Mouse (Mus musculus): ENCODE measurements around the gene H1foo. TPM values are rescaled to one million over a fixed set of nuclear protein-coding genes. Genes with fewer than 3 reads are reported as not detected.

The H1foo gene
- polyA plus RNA-seq, 1 experiment from 2014 or later = not detected

- Histone ChIP-seq H3K27ac (ENCODE audit: poor library complexity, severe bottlenecking) (no peak overlapping the region), H3K4me1 (replicated peaks) (peaks cover 81% of the 10 kb centered on the region), H3K36me3 (no peaks in the 10 kb centered on the region), H3K4me3 (peak overlapping the region; percentile 4; the same call in 1 of the 2 replicates), H3K9ac (peak overlapping the region; percentile 44; the same call in 1 of the 2 replicates), H3K27me3 (replicated peaks) (no peaks in the 10 kb centered on the region), H3K9me3 (replicated peaks) (no peaks in the 10 kb centered on the region), H3K4me2 (peak overlapping the region; percentile 75)
- 64% methylated on average over 9 of the region's 9 CpGs for WGBS
- ATAC-seq (ENCODE audit: insufficient number of reproducible peaks, low FRiP score) = no peak
These were observed 42.5 kb downstream of the H1foo start for GRCm38 (mm10) chr6:115987096-115987747.

GRCm38 (mm10) chr6:115989032-115989431 is 44.3 kb downstream of the H1foo start:
- 73% methylated on average over 5 of the region's 5 CpGs for WGBS
- peaks cover 79% of the 10 kb centered on the region for H3K4me1 ChIP-seq (replicated peaks)

GRCm38 (mm10) chr6:115989607-115990006 is 44.9 kb downstream of the H1foo start:
- no peak overlapping the region for H3K27ac ChIP-seq (ENCODE audit: poor library complexity, severe bottlenecking)
- peak overlapping the region; percentile 82 for H3K9ac ChIP-seq
- no peaks in the 10 kb centered on the region for H3K36me3 ChIP-seq
- peaks cover 78% of the 10 kb centered on the region for H3K4me1 ChIP-seq (replicated peaks)
- peak overlapping the region; percentile 58 for H3K4me3 ChIP-seq
- WGBS = 76% methylated on average over 4 of the region's 4 CpGs
- peaks cover 4% of the 10 kb centered on the region for H3K9me3 ChIP-seq (replicated peaks)
- H3K4me2 ChIP-seq = peak overlapping the region; percentile 75
- no peak for ATAC-seq (ENCODE audit: insufficient number of reproducible peaks, low FRiP score)
- H3K27me3 ChIP-seq (replicated peaks) = peaks cover 20% of the 10 kb centered on the region

More at GRCm38 (mm10) chr6:115989032-115989431, 44.3 kb downstream of the H1foo start:
- no peak overlapping the region for H3K27ac ChIP-seq (ENCODE audit: poor library complexity, severe bottlenecking)
- no peaks in the 10 kb centered on the region for H3K9me3 ChIP-seq (replicated peaks)
- no peak for ATAC-seq (ENCODE audit: insufficient number of reproducible peaks, low FRiP score)
- H3K4me3 ChIP-seq = peak overlapping the region; percentile 58
- peak overlapping the region; percentile 82 for H3K9ac ChIP-seq
- peak overlapping the region; percentile 75 for H3K4me2 ChIP-seq
- H3K36me3 ChIP-seq = no peaks in the 10 kb centered on the region
- peaks cover 15% of the 10 kb centered on the region for H3K27me3 ChIP-seq (replicated peaks)

DNA sequence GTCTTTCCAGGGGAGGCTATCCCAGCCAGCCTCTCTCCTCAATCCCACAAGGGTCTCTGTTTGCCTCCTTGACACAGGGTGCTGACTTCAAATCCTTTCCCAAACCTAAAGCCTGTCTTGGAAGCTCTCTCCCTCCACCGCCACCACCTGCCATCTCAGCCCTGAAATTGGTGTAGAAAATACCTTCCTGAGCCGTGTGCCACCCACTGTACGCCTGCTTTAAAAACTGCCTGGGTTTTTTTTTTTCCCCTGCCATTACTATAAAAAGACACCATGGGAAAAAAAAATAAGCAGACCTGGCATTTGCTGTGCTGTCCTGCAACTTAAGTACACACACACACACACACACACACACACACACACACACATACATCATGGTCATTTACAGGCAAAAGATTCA is 45.3 kb downstream of the H1foo start:
- ATAC-seq (ENCODE audit: insufficient number of reproducible peaks, low FRiP score) = no peak
- peak overlapping the region; percentile 75 for H3K4me2 ChIP-seq
- peaks cover 23% of the 10 kb centered on the region for H3K27me3 ChIP-seq (replicated peaks)
- peak overlapping the region; percentile 82 for H3K9ac ChIP-seq
- peaks cover 9% of the 10 kb centered on the region for H3K9me3 ChIP-seq (replicated peaks)
- no peak overlapping the region for H3K27ac ChIP-seq (ENCODE audit: poor library complexity, severe bottlenecking)
- H3K4me3 ChIP-seq = peak overlapping the region; percentile 58
- H3K36me3 ChIP-seq = no peaks in the 10 kb centered on the region
- 67% methylated on average over 3 of the region's 3 CpGs for WGBS
- peaks cover 74% of the 10 kb centered on the region for H3K4me1 ChIP-seq (replicated peaks)

DNA sequence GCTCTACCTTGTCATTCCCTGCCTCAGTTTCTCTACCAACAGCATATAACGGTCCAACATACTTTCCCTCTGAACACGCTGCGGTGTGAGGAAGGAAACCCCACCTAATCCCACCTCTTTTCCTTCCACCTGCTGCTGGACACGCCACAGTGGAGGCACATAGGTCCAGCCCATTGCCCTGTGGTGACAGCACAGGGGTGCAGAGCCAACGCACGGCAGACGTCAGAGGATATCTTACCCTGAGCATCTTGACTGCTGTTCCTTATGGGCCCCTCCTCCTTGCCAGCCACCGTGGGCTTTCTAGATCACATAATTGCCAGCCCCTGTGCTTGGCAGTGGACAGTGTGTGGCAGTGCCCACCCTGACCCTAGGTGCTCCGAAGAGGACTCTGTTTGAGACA is 45.7 kb downstream of the H1foo start:
- peak overlapping the region; percentile 58 for H3K4me3 ChIP-seq
- peaks cover 69% of the 10 kb centered on the region for H3K4me1 ChIP-seq (replicated peaks)
- no peak overlapping the region for H3K27ac ChIP-seq (ENCODE audit: poor library complexity, severe bottlenecking)
- peaks cover 12% of the 10 kb centered on the region for H3K9me3 ChIP-seq (replicated peaks)
- peak overlapping the region; percentile 75 for H3K4me2 ChIP-seq
- no peaks in the 10 kb centered on the region for H3K36me3 ChIP-seq
- peak overlapping the region; percentile 82 for H3K9ac ChIP-seq
- H3K27me3 ChIP-seq (replicated peaks) = peaks cover 23% of the 10 kb centered on the region
- WGBS = 63% methylated on average over 9 of the region's 9 CpGs
- ATAC-seq (ENCODE audit: insufficient number of reproducible peaks, low FRiP score) = no peak

GRCm38 (mm10) chr6:115991108-115991880 is 46.6 kb downstream of the H1foo start:
- no peak for ATAC-seq (ENCODE audit: insufficient number of reproducible peaks, low FRiP score)
- Histone ChIP-seq H3K9ac (peak overlapping the region; percentile 82), H3K4me2 (peak overlapping the region; percentile 75), H3K27ac (ENCODE audit: poor library complexity, severe bottlenecking) (peak overlapping the region; percentile 41), H3K27me3 (replicated peaks) (peaks cover 23% of the 10 kb centered on the region), H3K4me3 (peak overlapping the region; percentile 58), H3K36me3 (no peaks in the 10 kb centered on the region), H3K9me3 (replicated peaks) (peaks cover 13% of the 10 kb centered on the region), H3K4me1 (replicated peaks) (peaks cover 69% of the 10 kb centered on the region)
- 28% methylated on average over 13 of the region's 13 CpGs for WGBS

GRCm38 (mm10) chr6:115991881-115992620 is 47.3 kb downstream of the H1foo start:
- Histone ChIP-seq H3K9me3 (replicated peaks) (peaks cover 13% of the 10 kb centered on the region), H3K27me3 (replicated peaks) (peaks cover 23% of the 10 kb centered on the region), H3K36me3 (no peaks in the 10 kb centered on the region), H3K27ac (ENCODE audit: poor library complexity, severe bottlenecking) (peak overlapping the region; percentile 41), H3K4me2 (peak overlapping the region; percentile 75), H3K4me3 (peak overlapping the region; percentile 58), H3K4me1 (replicated peaks) (peaks cover 66% of the 10 kb centered on the region), H3K9ac (peak overlapping the region; percentile 82)
- 36% methylated on average over 10 of the region's 10 CpGs for WGBS
- no peak for ATAC-seq (ENCODE audit: insufficient number of reproducible peaks, low FRiP score)

DNA sequence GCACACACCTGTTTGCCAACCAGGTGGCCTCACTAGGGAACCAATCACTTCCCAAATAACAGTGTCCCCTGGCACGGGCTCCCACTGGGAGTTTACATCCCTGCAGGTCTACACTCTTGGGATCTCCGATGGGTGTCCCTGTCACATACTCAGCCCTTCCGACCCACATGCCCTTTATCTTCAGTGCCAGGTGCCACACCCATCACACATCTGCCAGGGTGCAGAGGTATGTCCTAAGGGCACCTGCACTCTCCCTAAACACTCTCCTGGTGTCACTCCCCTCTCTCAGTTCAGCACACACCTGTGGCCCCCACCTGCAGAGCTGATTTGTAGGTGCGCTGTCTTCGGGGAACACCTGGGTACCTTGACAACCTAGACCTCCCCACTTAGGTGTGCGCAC is 48.2 kb downstream of the H1foo start:
- Histone ChIP-seq H3K9ac (peak overlapping the region; percentile 82), H3K27ac (ENCODE audit: poor library complexity, severe bottlenecking) (peak overlapping the region; percentile 84), H3K4me1 (replicated peaks) (peaks cover 67% of the 10 kb centered on the region), H3K4me3 (peak overlapping the region; percentile 58), H3K36me3 (no peaks in the 10 kb centered on the region), H3K27me3 (replicated peaks) (peaks cover 23% of the 10 kb centered on the region), H3K9me3 (replicated peaks) (peaks cover 13% of the 10 kb centered on the region), H3K4me2 (peak overlapping the region; percentile 75)
- WGBS = 45% methylated on average over 6 of the region's 6 CpGs
- no peak for ATAC-seq (ENCODE audit: insufficient number of reproducible peaks, low FRiP score)

GRCm38 (mm10) chr6:115993463-115994145 is 48.9 kb downstream of the H1foo start:
- Histone ChIP-seq H3K27ac (ENCODE audit: poor library complexity, severe bottlenecking) (peak overlapping the region; percentile 84), H3K4me3 (peak overlapping the region; percentile 58), H3K4me1 (replicated peaks) (peaks cover 73% of the 10 kb centered on the region), H3K9me3 (replicated peaks) (peaks cover 13% of the 10 kb centered on the region), H3K9ac (peak overlapping the region; percentile 82), H3K4me2 (peak overlapping the region; percentile 75), H3K36me3 (no peaks in the 10 kb centered on the region), H3K27me3 (replicated peaks) (peaks cover 23% of the 10 kb centered on the region)
- WGBS = under 1% methylated on average over 86 of the region's 86 CpGs
- ATAC-seq (ENCODE audit: insufficient number of reproducible peaks, low FRiP score) = no peak

DNA sequence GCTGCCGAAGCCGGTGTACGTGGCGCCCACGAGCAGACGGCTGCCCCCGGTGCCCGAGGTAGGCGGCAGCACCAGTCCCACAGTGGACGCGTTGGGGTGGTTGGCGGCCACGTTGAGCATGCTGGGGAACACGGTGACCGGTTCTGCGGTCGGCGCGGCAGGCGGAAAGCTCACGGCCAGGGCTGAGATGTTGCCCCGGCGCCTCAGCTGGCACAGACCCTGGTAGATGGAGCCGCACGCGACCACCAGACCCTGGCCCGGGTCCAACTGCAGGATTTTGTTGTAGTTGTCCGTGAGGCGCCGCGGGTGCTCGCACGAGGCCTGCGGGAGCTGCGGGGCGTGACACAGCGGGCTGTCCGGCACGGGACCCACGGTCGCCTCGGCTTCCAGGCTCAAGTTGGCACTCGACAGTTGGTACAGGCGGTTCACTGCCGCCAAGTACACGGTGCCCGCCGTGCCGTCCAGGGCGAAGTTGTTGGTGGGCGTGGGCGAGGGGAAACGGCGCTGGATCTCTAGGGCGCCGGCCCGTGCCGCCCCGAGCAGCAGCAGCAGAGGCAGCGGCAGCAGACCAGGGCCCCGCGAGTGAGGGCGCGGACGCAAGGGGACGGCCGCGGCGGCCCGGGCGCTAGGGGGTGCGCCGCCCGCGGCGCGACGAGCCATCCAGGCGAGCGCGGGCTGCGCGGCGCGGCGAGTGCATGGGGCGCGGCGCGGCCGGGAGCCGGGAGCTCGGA is 49.6 kb downstream of the H1foo start:
- H3K4me3 ChIP-seq = peak overlapping the region; percentile 58
- peaks cover 23% of the 10 kb centered on the region for H3K27me3 ChIP-seq (replicated peaks)
- peak overlapping the region; percentile 75 for H3K4me2 ChIP-seq
- H3K36me3 ChIP-seq = no peaks in the 10 kb centered on the region
- peaks cover 13% of the 10 kb centered on the region for H3K9me3 ChIP-seq (replicated peaks)
- WGBS = 8% methylated on average over 93 of the region's 93 CpGs
- H3K9ac ChIP-seq = peak overlapping the region; percentile 82
- no peak for ATAC-seq (ENCODE audit: insufficient number of reproducible peaks, low FRiP score)
- peaks cover 74% of the 10 kb centered on the region for H3K4me1 ChIP-seq (replicated peaks)
- H3K27ac ChIP-seq (ENCODE audit: poor library complexity, severe bottlenecking) = peak overlapping the region; percentile 84
